Mouse (Mus musculus): ENCODE results near the gene Npas2. TPM values are rescaled to one million over a fixed set of nuclear protein-coding genes. Genes with fewer than 3 reads are reported as not detected.

The Npas2 gene
- polyA plus RNA-seq, 1 experiment from 2014 or later = 0.22 TPM

- H3K4me1 ChIP-seq = no peaks in the 10 kb centered on the region
- H3K27ac ChIP-seq = no peak overlapping the region
- no peaks in the 10 kb centered on the region for H3K36me3 ChIP-seq (replicated peaks)
- no peaks in the 10 kb centered on the region for H3K9me3 ChIP-seq
- H3K27me3 ChIP-seq = no peaks in the 10 kb centered on the region
- no peak overlapping the region for H3K9ac ChIP-seq
- no peak overlapping the region for H3K4me3 ChIP-seq (replicated peaks)
- no peak overlapping the region for H3K4me2 ChIP-seq
- WGBS = 88% methylated on average over 6 of the region's 6 CpGs
- no peak for ATAC-seq (ENCODE audit: low FRiP score)
Measured at GRCm38 (mm10) chr1:39321954-39322353, 128.4 kb downstream of the Npas2 start.

GRCm38 (mm10) chr1:39325228-39325627, 131.7 kb downstream of the Npas2 start:
- no peaks in the 10 kb centered on the region for H3K27me3 ChIP-seq
- no peak for ATAC-seq (ENCODE audit: low FRiP score)
- H3K4me2 ChIP-seq = no peak overlapping the region
- 93% methylated on average over 6 of the region's 6 CpGs for WGBS
- no peaks in the 10 kb centered on the region for H3K36me3 ChIP-seq (replicated peaks)
- H3K9ac ChIP-seq = no peak overlapping the region
- H3K27ac ChIP-seq = no peak overlapping the region
- H3K4me3 ChIP-seq (replicated peaks) = no peak overlapping the region
- no peaks in the 10 kb centered on the region for H3K9me3 ChIP-seq
- no peaks in the 10 kb centered on the region for H3K4me1 ChIP-seq

GRCm38 (mm10) chr1:39327546-39327945, 134.0 kb downstream of the Npas2 start:
- ATAC-seq (ENCODE audit: low FRiP score) = no peak
- H3K36me3 ChIP-seq (replicated peaks) = no peaks in the 10 kb centered on the region
- 85% methylated on average over 7 of the region's 7 CpGs for WGBS
- H3K27ac ChIP-seq = no peak overlapping the region
- H3K4me3 ChIP-seq (replicated peaks) = no peak overlapping the region
- no peaks in the 10 kb centered on the region for H3K4me1 ChIP-seq
- no peaks in the 10 kb centered on the region for H3K27me3 ChIP-seq
- H3K9ac ChIP-seq = no peak overlapping the region
- no peak overlapping the region for H3K4me2 ChIP-seq
- H3K9me3 ChIP-seq = no peaks in the 10 kb centered on the region

- Histone ChIP-seq H3K36me3 (replicated peaks) (no peaks in the 10 kb centered on the region), H3K9me3 (no peaks in the 10 kb centered on the region), H3K9ac (no peak overlapping the region), H3K4me1 (no peaks in the 10 kb centered on the region), H3K4me2 (no peak overlapping the region), H3K27me3 (peaks cover 10% of the 10 kb centered on the region; the same call in 1 of the 2 replicates), H3K27ac (no peak overlapping the region), H3K4me3 (replicated peaks) (no peak overlapping the region)
- 84% methylated on average over 7 of the region's 7 CpGs for WGBS
- ATAC-seq (ENCODE audit: low FRiP score) = no peak
Measured at GRCm38 (mm10) chr1:39330857-39331594, 137.5 kb downstream of the Npas2 start.

GRCm38 (mm10) chr1:39332456-39332855, 138.9 kb downstream of the Npas2 start:
- Histone ChIP-seq H3K27ac (no peak overlapping the region), H3K27me3 (peaks cover 11% of the 10 kb centered on the region; the same call in 1 of the 2 replicates), H3K4me3 (replicated peaks) (no peak overlapping the region), H3K9me3 (no peaks in the 10 kb centered on the region), H3K4me2 (no peak overlapping the region), H3K36me3 (replicated peaks) (no peaks in the 10 kb centered on the region), H3K9ac (no peak overlapping the region), H3K4me1 (no peaks in the 10 kb centered on the region)
- 86% methylated on average over 4 of the region's 4 CpGs for WGBS
- ATAC-seq (ENCODE audit: low FRiP score) = no peak

- Histone ChIP-seq H3K9ac (no peak overlapping the region), H3K27ac (no peak overlapping the region), H3K9me3 (no peaks in the 10 kb centered on the region), H3K4me2 (no peak overlapping the region), H3K4me3 (replicated peaks) (no peak overlapping the region), H3K4me1 (no peaks in the 10 kb centered on the region), H3K36me3 (replicated peaks) (no peaks in the 10 kb centered on the region), H3K27me3 (peaks cover 11% of the 10 kb centered on the region; the same call in 1 of the 2 replicates)
- WGBS = 23% methylated on average over 15 of the region's 15 CpGs
- no peak for ATAC-seq (ENCODE audit: low FRiP score)
Measured at GRCm38 (mm10) chr1:39335561-39336196, 142.1 kb downstream of the Npas2 start.

GRCm38 (mm10) chr1:39336788-39337187, 143.3 kb downstream of the Npas2 start:
- no peak for ATAC-seq (ENCODE audit: low FRiP score)
- no peaks in the 10 kb centered on the region for H3K9me3 ChIP-seq
- H3K36me3 ChIP-seq (replicated peaks) = no peaks in the 10 kb centered on the region
- H3K27me3 ChIP-seq = peaks cover 11% of the 10 kb centered on the region; the same call in 1 of the 2 replicates
- H3K9ac ChIP-seq = no peak overlapping the region
- H3K4me1 ChIP-seq = no peaks in the 10 kb centered on the region
- WGBS = 88% methylated on average over 8 of the region's 8 CpGs
- no peak overlapping the region for H3K4me3 ChIP-seq (replicated peaks)
- no peak overlapping the region for H3K27ac ChIP-seq
- H3K4me2 ChIP-seq = no peak overlapping the region

- Histone ChIP-seq H3K4me1 (no peaks in the 10 kb centered on the region), H3K27ac (no peak overlapping the region), H3K9ac (no peak overlapping the region), H3K27me3 (peaks cover 11% of the 10 kb centered on the region; the same call in 1 of the 2 replicates), H3K9me3 (no peaks in the 10 kb centered on the region), H3K36me3 (replicated peaks) (no peaks in the 10 kb centered on the region), H3K4me3 (replicated peaks) (no peak overlapping the region), H3K4me2 (no peak overlapping the region)
- no peak for ATAC-seq (ENCODE audit: low FRiP score)
- 83% methylated on average over 10 of the region's 10 CpGs for WGBS
Measured at GRCm38 (mm10) chr1:39338831-39339230, 145.3 kb downstream of the Npas2 start.

- 49% methylated on average over 5 of the region's 5 CpGs for WGBS
- Histone ChIP-seq H3K27ac (no peak overlapping the region), H3K9me3 (no peaks in the 10 kb centered on the region), H3K36me3 (replicated peaks) (no peaks in the 10 kb centered on the region), H3K4me3 (replicated peaks) (no peak overlapping the region), H3K9ac (no peak overlapping the region), H3K4me2 (no peak overlapping the region), H3K4me1 (no peaks in the 10 kb centered on the region), H3K27me3 (peaks cover 8% of the 10 kb centered on the region; the same call in 1 of the 2 replicates)
- ATAC-seq (ENCODE audit: low FRiP score) = no peak
Measured at GRCm38 (mm10) chr1:39339455-39339854, 145.9 kb downstream of the Npas2 start.

GRCm38 (mm10) chr1:39340156-39340555, 146.6 kb downstream of the Npas2 start:
- H3K36me3 ChIP-seq (replicated peaks) = no peaks in the 10 kb centered on the region
- 86% methylated on average over 6 of the region's 6 CpGs for WGBS
- no peak overlapping the region for H3K9ac ChIP-seq
- no peak overlapping the region for H3K27ac ChIP-seq
- H3K4me2 ChIP-seq = no peak overlapping the region
- H3K4me3 ChIP-seq (replicated peaks) = no peak overlapping the region
- ATAC-seq (ENCODE audit: low FRiP score) = no peak
- H3K27me3 ChIP-seq = peaks cover 8% of the 10 kb centered on the region; the same call in 1 of the 2 replicates
- H3K9me3 ChIP-seq = no peaks in the 10 kb centered on the region
- H3K4me1 ChIP-seq = no peaks in the 10 kb centered on the region

- peaks cover 4% of the 10 kb centered on the region; the same call in 1 of the 2 replicates for H3K27me3 ChIP-seq
- no peak overlapping the region for H3K27ac ChIP-seq
- H3K4me1 ChIP-seq = no peaks in the 10 kb centered on the region
- 23% methylated on average over 8 of the region's 8 CpGs for WGBS
- no peaks in the 10 kb centered on the region for H3K36me3 ChIP-seq (replicated peaks)
- no peak overlapping the region for H3K4me3 ChIP-seq (replicated peaks)
- H3K9ac ChIP-seq = no peak overlapping the region
- ATAC-seq (ENCODE audit: low FRiP score) = no peak
- no peak overlapping the region for H3K4me2 ChIP-seq
- no peaks in the 10 kb centered on the region for H3K9me3 ChIP-seq
Measured at GRCm38 (mm10) chr1:39340647-39341046, 147.1 kb downstream of the Npas2 start.

- Histone ChIP-seq H3K9me3 (no peaks in the 10 kb centered on the region), H3K4me1 (no peaks in the 10 kb centered on the region), H3K4me3 (replicated peaks) (no peak overlapping the region), H3K9ac (no peak overlapping the region), H3K27me3 (no peaks in the 10 kb centered on the region), H3K36me3 (replicated peaks) (no peaks in the 10 kb centered on the region), H3K27ac (no peak overlapping the region), H3K4me2 (no peak overlapping the region)
- no peak for ATAC-seq (ENCODE audit: low FRiP score)
- WGBS = 85% methylated on average over 4 of the region's 4 CpGs
Measured at GRCm38 (mm10) chr1:39341807-39342206, 148.3 kb downstream of the Npas2 start.

- no peak for ATAC-seq (ENCODE audit: low FRiP score)
Measured at GRCm38 (mm10) chr1:39343242-39343641, 149.7 kb downstream of the Npas2 start.

More at GRCm38 (mm10) chr1:39343242-39343641, 149.7 kb downstream of the Npas2 start:
- no peaks in the 10 kb centered on the region for H3K4me1 ChIP-seq
- 79% methylated on average over 5 of the region's 5 CpGs for WGBS
- no peak overlapping the region for H3K4me3 ChIP-seq (replicated peaks)
- H3K9ac ChIP-seq = no peak overlapping the region
- H3K4me2 ChIP-seq = no peak overlapping the region
- no peaks in the 10 kb centered on the region for H3K27me3 ChIP-seq
- H3K36me3 ChIP-seq (replicated peaks) = no peaks in the 10 kb centered on the region
- no peaks in the 10 kb centered on the region for H3K9me3 ChIP-seq
- H3K27ac ChIP-seq = no peak overlapping the region

All from forebrain, embryonic 12.5 days (tissue).